Mouse (Mus musculus): ENCODE results near the gene Col2a1.

The Col2a1 gene

GRCm38 (mm10) chr15:98002991-98003821 lies 1.3 kb downstream of the Col2a1 start:
- in situ Hi-C loops (cut with MboI), result no loop called here

GRCm38 (mm10) chr15:98002113-98002990 lies 2.1 kb downstream of the Col2a1 start:
- in situ Hi-C loops (cut with MboI), result no loop called here

DNA sequence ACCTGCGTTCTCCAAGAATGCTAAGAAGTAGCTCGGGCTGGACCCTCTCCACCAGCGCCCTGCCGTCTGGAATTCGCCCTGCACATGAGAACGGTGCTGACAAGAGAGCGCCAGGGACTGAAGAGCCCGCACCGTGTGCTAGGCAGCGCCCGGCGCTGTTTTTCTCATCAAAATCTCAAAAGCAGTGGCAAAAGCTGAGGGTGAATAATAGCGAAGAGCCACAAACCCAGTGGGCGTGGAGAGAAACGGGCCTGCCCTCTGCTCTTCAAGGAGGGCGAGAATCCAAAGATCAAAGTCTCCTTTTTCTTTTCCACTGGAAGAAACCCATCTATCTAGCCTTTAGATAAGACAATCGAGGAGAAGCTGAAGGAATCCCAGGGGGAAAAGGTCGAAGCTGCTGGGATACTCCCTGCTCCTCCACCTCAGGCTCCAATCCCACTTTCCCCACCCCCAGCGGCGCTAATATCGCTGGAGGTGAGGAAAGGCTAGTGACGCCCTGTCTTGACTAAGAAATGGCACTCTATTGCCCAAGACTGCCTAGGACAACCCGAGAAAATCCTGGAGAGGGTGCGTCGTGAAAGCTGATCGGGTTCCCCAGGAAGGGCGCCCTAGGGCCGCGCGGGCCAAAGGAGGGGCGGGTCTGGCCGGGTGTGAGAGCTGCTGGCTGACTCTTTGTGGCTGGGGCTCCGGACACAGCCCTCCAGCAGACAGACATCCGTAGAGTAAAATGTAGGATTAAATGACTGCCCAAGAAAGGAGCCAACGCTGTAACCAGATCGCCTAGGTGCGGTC lies 3.0 kb downstream of the Col2a1 start:
- in situ Hi-C loops (cut with MboI), result no loop called here

GRCm38 (mm10) chr15:97999991-98000390 lies 4.5 kb downstream of the Col2a1 start:
- in situ Hi-C loops (cut with MboI), result no loop called here

DNA sequence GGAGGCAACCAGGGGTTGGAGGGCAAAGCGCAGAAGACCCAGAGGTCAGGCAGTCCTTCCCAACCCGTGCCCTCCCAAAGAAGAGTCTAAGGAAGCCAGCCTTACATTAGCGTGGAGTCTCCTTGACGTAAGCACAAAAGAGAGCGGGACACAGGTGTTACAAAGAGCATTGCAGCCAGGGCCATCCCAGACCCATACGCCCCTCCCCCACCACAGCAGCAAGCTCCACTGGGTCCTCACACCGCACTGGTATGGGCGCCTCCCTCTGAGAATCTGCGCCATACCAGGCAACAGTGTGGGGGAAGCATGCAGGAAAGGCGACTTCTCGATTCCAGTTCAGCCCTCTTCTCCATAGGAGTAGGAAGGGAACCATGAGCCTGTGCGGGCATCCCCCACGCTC lies 4.9 kb downstream of the Col2a1 start:
- in situ Hi-C loops (cut with MboI), result no loop called here

- in situ Hi-C loops (cut with MboI), result no loop called here
These were observed 7.7 kb downstream of the Col2a1 start for GRCm38 (mm10) chr15:97996716-97997256.

GRCm38 (mm10) chr15:97992712-97993286 lies 11.7 kb downstream of the Col2a1 start:
- in situ Hi-C loops (cut with MboI), result no loop called here

- in situ Hi-C loops (cut with MboI), result no loop called here
These were observed 12.3 kb downstream of the Col2a1 start for GRCm38 (mm10) chr15:97992027-97992711.

- in situ Hi-C loops (cut with MboI), result no loop called here
These were observed 13.1 kb downstream of the Col2a1 start for GRCm38 (mm10) chr15:97991285-97991895.

GRCm38 (mm10) chr15:97990721-97991120 lies 13.8 kb downstream of the Col2a1 start:
- in situ Hi-C loops (cut with MboI), result no loop called here

GRCm38 (mm10) chr15:97990124-97990523 lies 14.4 kb downstream of the Col2a1 start:
- in situ Hi-C loops (cut with MboI), result no loop called here

DNA sequence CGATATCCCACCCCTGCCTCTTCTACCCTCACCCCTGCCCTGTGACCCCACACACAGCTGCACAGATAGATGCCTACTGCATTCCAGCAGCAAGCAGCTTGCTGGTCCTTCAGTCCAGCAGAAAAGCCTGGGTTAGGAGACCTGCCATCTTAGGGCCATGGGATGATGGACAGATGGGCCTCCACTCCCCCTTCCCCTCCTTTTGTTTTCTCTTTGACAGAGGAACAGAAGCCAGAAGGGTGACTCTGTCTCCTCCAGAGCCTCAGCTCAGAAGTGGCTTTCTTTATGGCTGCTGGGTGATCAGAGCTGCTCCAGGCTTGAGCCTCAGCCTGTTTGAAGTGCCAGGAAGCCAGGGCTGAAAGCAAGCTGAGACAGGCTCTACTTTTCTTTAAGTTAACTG lies 15.0 kb downstream of the Col2a1 start:
- in situ Hi-C loops (cut with MboI), result no loop called here

DNA sequence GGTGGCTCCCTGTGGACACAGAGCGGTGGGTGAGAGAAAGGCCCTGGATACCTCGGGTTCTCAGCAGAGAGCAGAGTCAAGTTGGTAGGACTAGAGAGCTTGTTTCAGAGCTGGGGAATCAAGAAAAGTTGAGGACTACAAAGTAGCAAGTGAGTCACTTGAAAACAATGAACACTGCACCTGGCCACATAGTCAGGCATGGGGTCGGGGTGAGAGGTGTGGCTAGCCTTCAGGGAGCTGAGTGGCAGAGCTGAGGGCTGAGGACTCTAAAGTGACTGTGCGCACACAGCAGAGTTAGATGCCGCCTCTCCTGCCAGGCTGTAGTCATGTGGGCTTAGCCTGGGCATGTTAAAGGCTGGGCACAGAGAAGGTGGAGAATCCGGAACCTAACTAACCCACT lies 22.9 kb downstream of the Col2a1 start:
- in situ Hi-C loops (cut with MboI), result no loop called here

GRCm38 (mm10) chr15:97973248-97974005 lies 31.1 kb downstream of the Col2a1 start:
- in situ Hi-C loops (cut with MboI), result no loop called here

DNA sequence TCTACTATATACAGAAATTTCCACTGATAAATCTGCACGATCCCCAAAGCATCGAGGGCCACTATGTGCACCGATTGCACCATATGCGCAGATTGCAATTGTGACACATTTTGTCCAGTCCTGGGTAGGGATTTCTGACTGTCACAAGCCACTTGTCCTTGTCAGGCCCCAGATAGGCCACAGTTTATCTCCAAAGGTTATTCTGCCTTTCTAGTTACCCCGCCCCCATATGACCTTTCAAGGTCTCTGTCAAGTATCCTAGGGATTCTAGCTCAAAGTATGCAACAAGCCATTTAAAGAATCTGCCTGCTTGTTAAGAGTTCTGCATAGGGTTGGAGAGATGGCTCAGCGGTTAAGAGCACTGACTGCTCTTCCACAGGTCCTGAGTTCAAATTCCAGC lies 31.9 kb downstream of the Col2a1 start:
- in situ Hi-C loops (cut with MboI), result no loop called here

- in situ Hi-C loops (cut with MboI), result no loop called here
These were observed 34.2 kb downstream of the Col2a1 start for GRCm38 (mm10) chr15:97970299-97970698.

DNA sequence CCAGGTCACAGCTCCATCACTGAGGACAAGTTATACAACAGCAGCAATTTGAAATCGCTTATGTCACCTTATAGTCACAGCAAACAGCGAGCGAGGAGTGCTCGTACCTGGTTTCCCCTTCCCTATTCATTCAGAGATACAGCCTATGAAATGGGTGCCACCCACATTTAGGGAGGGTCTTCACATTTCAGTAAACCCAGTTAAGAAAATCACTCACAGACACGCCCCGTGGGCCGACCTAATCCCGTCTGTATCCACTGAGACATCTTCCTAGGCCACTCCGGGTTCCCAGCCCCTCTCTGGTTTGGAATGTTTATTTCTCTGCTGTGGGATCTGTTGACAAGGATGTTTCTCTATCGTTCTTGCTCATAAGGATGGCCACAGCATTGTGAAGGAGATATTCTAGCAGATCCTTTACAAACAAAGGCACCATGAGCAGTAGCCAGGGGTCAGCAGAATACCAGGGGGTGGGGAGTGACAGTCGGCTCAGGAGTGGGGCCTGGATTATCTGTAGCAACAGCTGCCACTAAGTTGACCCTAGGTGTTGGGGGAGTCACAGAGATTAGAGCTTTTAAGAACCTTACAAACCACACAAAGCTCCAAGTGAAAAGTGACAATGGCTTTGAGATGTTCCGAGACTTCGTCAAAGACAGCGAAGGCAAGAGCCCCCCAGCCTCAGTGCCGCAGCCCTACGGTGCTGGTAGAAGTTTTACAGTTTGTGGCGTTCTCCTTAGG lies 39.0 kb downstream of the Col2a1 start:
- in situ Hi-C loops (cut with MboI), result loop anchor here (10.0 kb wide), 1 partner anchor 251 kb away; no protein-coding TSS in a partner anchor

- in situ Hi-C loops (cut with MboI), result loop anchor here (10.0 kb wide), 1 partner anchor 250 kb away; no protein-coding TSS in a partner anchor
These were observed 39.7 kb downstream of the Col2a1 start for GRCm38 (mm10) chr15:97964836-97965187.

All from mature B cell (primary cell).